Comparison of ENCODE assay signal across 35 mouse cellular contexts in genomic region chr6:113169852-113170251, GRCm38 (mm10). TPM values are rescaled to one million over a fixed set of nuclear protein-coding genes. Genes with fewer than 3 reads are reported as not detected.
"Had no signal": no experiment of that assay in that cellular context is flagged by ENCODE, and none has a peak within 500 bp of the region (broad histone marks: within the 10 kb centered on the region; RNA-seq: fewer than 3 reads in every experiment).

No protein-coding gene starts in this region.

- H3K9ac ChIP-seq: heart, embryonic 12.5 days; heart, embryonic 13.5 days; heart, embryonic 15.5 days; hindbrain, embryonic 13.5 days; hindbrain, embryonic 14.5 days; hindbrain, embryonic 15.5 days; intestine, embryonic 15.5 days; kidney, embryonic 15.5 days had no signal

- DNase-seq: heart, postnatal 10 days; heart, postnatal 14 days; heart, postnatal 36 days; heart, postnatal 4 days; kidney, adult 11 months; kidney, adult 18-20 months; kidney, adult 2 months; kidney, adult 8-10 months; kidney, adult 9 months; kidney, postnatal 10 days; kidney, postnatal 14 days; kidney, postnatal 25 days; kidney, postnatal 36 days; kidney, postnatal 4 days; layer of hippocampus, adult 9-11 months; layer of hippocampus, postnatal 36 days had no signal

- H3K4me1 ChIP-seq: hindbrain, embryonic 15.5 days had no signal

- H3K4me3 ChIP-seq: heart, embryonic 12.5 days; heart, embryonic 13.5 days; heart, embryonic 15.5 days; hindbrain, embryonic 10.5 days; hindbrain, embryonic 12.5 days; hindbrain, embryonic 13.5 days; hindbrain, embryonic 15.5 days; intestine, embryonic 15.5 days; kidney, embryonic 15.5 days; layer of hippocampus, adult 2 months had no signal

- H3K4me2 ChIP-seq: heart, embryonic 11.5 days; heart, embryonic 12.5 days; heart, embryonic 13.5 days; heart, embryonic 15.5 days; hindbrain, embryonic 12.5 days; hindbrain, embryonic 13.5 days; hindbrain, embryonic 14.5 days; hindbrain, embryonic 15.5 days; intestine, embryonic 15.5 days; kidney, embryonic 15.5 days had no signal

- H3K27me3 ChIP-seq: heart, embryonic 15.5 days; hindbrain, embryonic 12.5 days; hindbrain, embryonic 13.5 days; hindbrain, embryonic 15.5 days; intestine, embryonic 15.5 days; kidney, embryonic 15.5 days had no signal

- H3K36me3 ChIP-seq: heart, embryonic 12.5 days; heart, embryonic 13.5 days; heart, embryonic 15.5 days; hindbrain, embryonic 12.5 days; intestine, embryonic 15.5 days; kidney, embryonic 15.5 days had no signal

- H3K27ac ChIP-seq: heart, embryonic 13.5 days; heart, embryonic 15.5 days; hindbrain, embryonic 10.5 days; hindbrain, embryonic 12.5 days; hindbrain, embryonic 13.5 days; hindbrain, embryonic 14.5 days; hindbrain, embryonic 15.5 days; hindbrain, postnatal 0 days; intestine, embryonic 15.5 days; kidney, embryonic 15.5 days; kidney, postnatal 0 days; layer of hippocampus, adult 2 months had no signal

- H3K9me3 ChIP-seq: heart, embryonic 12.5 days; heart, embryonic 13.5 days; heart, embryonic 15.5 days; hindbrain, embryonic 10.5 days; hindbrain, embryonic 12.5 days; hindbrain, embryonic 13.5 days; hindbrain, embryonic 15.5 days; intestine, embryonic 15.5 days; kidney, embryonic 15.5 days had no signal

- ATAC-seq: hindbrain, embryonic 16.5 days; hindbrain, postnatal 0 days; inflammation-experienced regulatory T-cells, adult 6 months; intestine, embryonic 15.5 days; intestine, embryonic 16.5 days; intestine, postnatal 0 days had no signal

RNA-seq across cellular contexts. Expression of gene Lhfpl4, which starts 25.3 kb away (rescaled TPM):
- total RNA-seq: hematopoietic stem cell, adult 5-6 weeks had no signal
